Mouse (Mus musculus): ENCODE results near the gene Gpr34. TPM values are rescaled to one million over a fixed set of nuclear protein-coding genes. Genes with fewer than 3 reads are reported as not detected.

Gpr34 gene
- 0.26 and 0.50 TPM in 2 replicates for polyA plus RNA-seq (2015; fragmentation: Nextera tagmentation; extraction: Ambion mirVana)

DNA sequence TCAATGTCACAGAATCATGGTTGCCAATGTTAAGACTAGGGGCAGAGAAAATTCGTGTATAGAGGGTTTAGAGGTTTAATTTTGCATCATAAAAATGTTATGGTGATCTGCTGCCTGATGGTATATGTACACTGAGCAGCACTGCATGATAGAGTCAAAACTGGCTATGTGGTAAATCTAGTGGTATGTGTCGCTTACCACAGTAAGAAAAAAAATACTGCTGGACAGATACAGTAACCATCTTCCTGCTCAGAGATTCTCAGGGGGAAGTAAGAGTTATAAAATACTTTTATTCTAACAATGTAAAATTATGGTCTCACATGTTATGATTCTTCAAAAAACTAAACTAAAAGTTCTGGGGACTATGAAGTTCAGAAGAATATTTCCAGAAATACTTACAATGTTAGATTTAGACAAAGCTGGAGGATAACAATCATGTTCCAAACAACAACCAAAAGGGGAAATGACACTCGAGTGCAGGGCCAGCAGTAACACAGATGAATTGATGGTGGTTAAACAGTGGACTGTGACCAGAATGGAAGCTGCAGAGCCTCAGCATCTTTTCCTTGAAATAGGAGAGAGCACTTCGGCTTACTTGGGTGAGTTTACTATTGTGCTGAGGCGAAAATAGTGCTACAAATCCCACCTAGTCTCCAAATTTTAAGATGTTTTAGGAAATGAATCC lies at the start of gene Gpr34:
TSS of gene Gpr34 (plus strand) at position 491 of the 685 bp plus-strand sequence.
- no peak for ATAC-seq (ENCODE audit: insufficient read depth)

DNA sequence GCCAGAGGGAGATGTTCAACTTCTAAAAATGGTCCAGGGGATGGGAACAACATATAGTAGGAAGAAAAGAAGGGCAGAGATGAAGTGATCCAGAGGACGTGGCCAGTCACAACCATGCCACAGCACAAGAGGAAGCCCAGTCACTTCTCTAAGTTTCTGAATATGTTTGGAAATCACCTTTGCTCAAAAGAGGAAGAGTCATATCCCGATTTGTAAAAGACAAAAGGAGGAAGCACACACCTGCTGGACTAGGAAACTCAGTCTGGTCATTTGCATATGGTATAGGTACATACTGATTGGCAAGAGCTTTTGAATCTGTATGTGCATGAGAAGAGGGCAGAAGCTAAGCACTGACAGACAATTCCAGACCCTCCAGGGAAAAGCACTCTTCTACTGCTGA lies 32.5 kb upstream of the Gpr34 start:
- no peaks in the 10 kb centered on the region for H3K4me1 ChIP-seq (replicated peaks)
- H3K9ac ChIP-seq, result no peak overlapping the region
- no peak overlapping the region for H3K4me3 ChIP-seq (replicated peaks)
- no peak overlapping the region for H3K27ac ChIP-seq (replicated peaks)
- 29% methylated on average over 2 of the region's 2 CpGs for WGBS (ENCODE audit: insufficient replicate concordance)
- H3K9me3 ChIP-seq (replicated peaks), result no peaks in the 10 kb centered on the region
- no peak for ATAC-seq (ENCODE audit: insufficient read depth)
- H3K4me2 ChIP-seq, result no peak overlapping the region
- no peaks in the 10 kb centered on the region for H3K36me3 ChIP-seq (replicated peaks)
- no peaks in the 10 kb centered on the region for H3K27me3 ChIP-seq

More for the DNA sequence above, at the start of gene Gpr34:
- WGBS (ENCODE audit: insufficient replicate concordance), result 26% methylated on average over 5 of the region's 5 CpGs
- Histone ChIP-seq H3K4me3 (replicated peaks) (no peak within 1 kb of the TSS), H3K4me2 (no peak within 1 kb of the TSS), H3K9me3 (replicated peaks) (no peaks in the 10 kb centered on the region), H3K36me3 (replicated peaks) (no peaks in the 10 kb centered on the region), H3K27me3 (no peaks in the 10 kb centered on the region), H3K4me1 (replicated peaks) (no peaks in the 10 kb centered on the region), H3K9ac (no peak within 1 kb of the TSS), H3K27ac (replicated peaks) (no peak within 1 kb of the TSS)

DNA sequence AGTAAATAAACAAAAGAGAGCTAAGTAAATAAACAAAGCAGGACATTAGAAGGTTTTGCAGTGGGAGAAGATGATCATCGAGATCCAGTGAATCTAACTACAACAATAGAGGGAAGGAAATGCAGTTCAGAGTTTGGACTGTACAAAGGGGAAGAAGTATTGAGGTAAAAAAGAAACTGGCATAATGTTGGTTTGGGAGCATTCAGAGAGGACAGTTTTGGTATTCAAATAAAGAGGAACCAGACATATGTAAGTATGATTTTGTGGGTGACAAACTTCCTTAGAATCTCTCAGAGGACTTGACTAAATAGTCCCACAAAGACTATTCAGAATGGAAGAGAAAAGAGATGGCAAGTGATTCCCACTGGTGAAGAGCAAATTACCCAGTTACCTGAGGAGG lies 31.9 kb upstream of the Gpr34 start:
- WGBS (ENCODE audit: insufficient replicate concordance), result 21% methylated on average over 1 of the region's 1 CpGs
- Histone ChIP-seq H3K4me1 (replicated peaks) (no peaks in the 10 kb centered on the region), H3K4me3 (replicated peaks) (no peak overlapping the region), H3K9me3 (replicated peaks) (no peaks in the 10 kb centered on the region), H3K9ac (no peak overlapping the region), H3K4me2 (no peak overlapping the region), H3K27me3 (no peaks in the 10 kb centered on the region), H3K27ac (replicated peaks) (no peak overlapping the region), H3K36me3 (replicated peaks) (no peaks in the 10 kb centered on the region)
- ATAC-seq (ENCODE audit: insufficient read depth), result no peak

DNA sequence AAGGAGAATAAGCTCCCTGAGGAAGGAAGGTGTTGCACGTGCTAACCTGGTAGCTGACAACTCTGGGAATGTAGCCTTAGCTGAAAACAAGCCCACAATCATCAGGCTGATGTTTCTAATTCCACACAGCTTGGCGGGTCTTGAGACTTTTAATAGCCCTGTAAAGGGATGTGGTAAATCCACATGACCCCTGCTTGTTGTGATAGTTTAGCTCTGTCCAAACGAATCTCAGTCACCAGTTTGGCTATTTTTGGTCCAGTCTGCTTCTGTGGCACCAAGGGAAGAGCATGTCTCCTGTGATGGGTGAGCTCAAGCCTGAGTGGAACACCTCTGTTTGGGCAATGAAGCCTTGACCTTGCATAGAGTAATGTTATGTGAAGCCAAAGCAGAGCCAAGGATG lies 25.1 kb upstream of the Gpr34 start:
- 35% methylated on average over 3 of the region's 3 CpGs for WGBS (ENCODE audit: insufficient replicate concordance)
- H3K4me3 ChIP-seq (replicated peaks), result no peak overlapping the region

DNA sequence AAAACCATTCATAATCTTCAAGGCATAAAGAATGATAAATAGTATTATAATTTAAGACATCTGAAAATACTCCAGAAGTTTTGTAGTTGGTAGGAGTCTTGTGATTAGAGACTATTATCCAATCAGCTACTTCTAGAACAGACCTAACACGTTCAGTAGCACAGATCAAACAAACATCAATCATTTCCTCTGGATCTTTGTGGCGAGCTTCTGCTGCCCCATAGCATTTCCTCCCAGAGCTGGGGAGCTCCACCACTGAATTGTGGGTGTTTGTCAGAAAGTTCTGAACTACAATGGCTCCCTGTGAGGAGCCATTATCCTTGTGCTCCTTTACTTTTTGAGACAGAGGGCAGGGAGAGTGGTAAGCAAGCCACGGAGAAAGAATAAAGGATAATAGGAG lies 24.1 kb upstream of the Gpr34 start:
- no peak for ATAC-seq (ENCODE audit: insufficient read depth)
- Histone ChIP-seq H3K9ac (no peak overlapping the region), H3K27me3 (no peaks in the 10 kb centered on the region), H3K4me1 (replicated peaks) (no peaks in the 10 kb centered on the region), H3K4me2 (no peak overlapping the region), H3K4me3 (replicated peaks) (no peak overlapping the region), H3K9me3 (replicated peaks) (no peaks in the 10 kb centered on the region), H3K36me3 (replicated peaks) (no peaks in the 10 kb centered on the region), H3K27ac (replicated peaks) (no peak overlapping the region)
- WGBS (ENCODE audit: insufficient replicate concordance), result 28% methylated on average over 3 of the region's 3 CpGs

More for the DNA sequence above, 25.1 kb upstream of the Gpr34 start:
- Histone ChIP-seq H3K36me3 (replicated peaks) (no peaks in the 10 kb centered on the region), H3K27ac (replicated peaks) (no peak overlapping the region), H3K27me3 (no peaks in the 10 kb centered on the region), H3K9me3 (replicated peaks) (no peaks in the 10 kb centered on the region), H3K4me1 (replicated peaks) (no peaks in the 10 kb centered on the region), H3K9ac (no peak overlapping the region), H3K4me2 (no peak overlapping the region)
- no peak for ATAC-seq (ENCODE audit: insufficient read depth)

DNA sequence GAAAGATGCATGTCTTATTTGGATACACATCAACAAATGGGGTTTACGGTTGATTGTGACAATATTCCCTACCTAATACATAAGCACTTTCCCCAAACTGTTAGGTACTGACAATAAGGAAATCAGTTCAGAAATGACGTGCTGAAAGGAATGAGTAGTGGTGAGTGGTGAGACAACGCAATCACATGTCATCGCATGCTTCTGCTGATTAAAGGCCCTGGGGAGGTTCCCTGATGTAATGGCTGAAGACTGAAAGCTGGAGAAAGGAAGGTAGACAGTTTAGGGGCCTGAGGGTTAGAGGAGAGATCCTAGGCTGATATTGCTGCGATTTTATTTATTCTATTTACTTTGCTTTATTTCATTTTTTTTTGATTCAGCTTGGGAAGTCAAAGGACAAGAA lies 20.8 kb upstream of the Gpr34 start:
- no peak for ATAC-seq (ENCODE audit: insufficient read depth)
- Histone ChIP-seq H3K27me3 (no peaks in the 10 kb centered on the region), H3K4me2 (no peak overlapping the region), H3K27ac (replicated peaks) (no peak overlapping the region), H3K4me1 (replicated peaks) (no peaks in the 10 kb centered on the region), H3K9me3 (replicated peaks) (no peaks in the 10 kb centered on the region), H3K4me3 (replicated peaks) (no peak overlapping the region), H3K9ac (no peak overlapping the region), H3K36me3 (replicated peaks) (no peaks in the 10 kb centered on the region)
- 64% methylated on average over 5 of the region's 5 CpGs for WGBS (ENCODE audit: insufficient replicate concordance)

DNA sequence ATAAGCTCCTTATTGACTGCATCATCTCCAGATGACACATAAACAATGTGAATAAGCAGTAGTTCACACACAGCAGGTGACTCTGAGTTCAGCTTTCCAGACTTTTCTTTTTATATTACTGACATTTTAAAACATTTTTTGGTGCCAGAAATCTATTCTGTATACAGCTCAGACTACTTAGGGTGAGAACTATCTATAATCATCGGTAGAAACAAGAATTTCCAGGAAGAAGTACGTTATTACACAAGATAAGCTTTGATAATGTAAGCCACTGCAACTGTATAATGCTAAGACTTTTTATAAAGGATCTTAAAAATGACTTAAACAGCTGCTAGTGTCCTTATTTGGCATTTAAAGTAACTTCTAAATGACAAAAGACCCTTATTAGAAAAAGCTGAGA lies 19.8 kb upstream of the Gpr34 start:
- H3K36me3 ChIP-seq (replicated peaks), result no peaks in the 10 kb centered on the region
- H3K27ac ChIP-seq (replicated peaks), result no peak overlapping the region
- no peak overlapping the region for H3K4me2 ChIP-seq
- no peaks in the 10 kb centered on the region for H3K9me3 ChIP-seq (replicated peaks)
- ATAC-seq (ENCODE audit: insufficient read depth), result no peak
- no peak overlapping the region for H3K9ac ChIP-seq
- H3K4me3 ChIP-seq (replicated peaks), result no peak overlapping the region
- no peaks in the 10 kb centered on the region for H3K27me3 ChIP-seq
- no peaks in the 10 kb centered on the region for H3K4me1 ChIP-seq (replicated peaks)
- WGBS (ENCODE audit: insufficient replicate concordance), result 32% methylated on average over 2 of the region's 2 CpGs

DNA sequence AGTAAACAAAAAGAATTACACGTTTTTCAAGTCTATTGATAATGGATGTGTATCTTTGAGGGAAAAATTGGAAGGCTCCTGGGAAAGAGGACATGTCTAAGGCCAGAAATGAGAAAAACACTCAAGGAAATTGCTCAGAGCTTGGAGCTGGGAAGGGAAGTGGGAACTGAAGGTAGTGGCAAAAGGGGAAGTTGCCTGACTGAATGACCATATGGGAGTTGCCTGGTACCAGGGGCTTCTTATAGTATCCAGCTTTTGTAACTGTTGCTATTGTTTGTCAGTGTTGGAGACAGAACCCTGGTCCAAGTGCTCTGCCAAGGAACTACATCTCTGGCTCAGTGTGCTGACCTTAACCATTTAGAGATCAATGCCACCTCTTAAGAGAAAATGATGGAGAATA lies 15.2 kb upstream of the Gpr34 start:
- no peak overlapping the region for H3K4me3 ChIP-seq (replicated peaks)
- ATAC-seq (ENCODE audit: insufficient read depth), result no peak
- no peaks in the 10 kb centered on the region for H3K27me3 ChIP-seq
- WGBS (ENCODE audit: insufficient replicate concordance), result 33% methylated on average over 1 of the region's 1 CpGs
- no peak overlapping the region for H3K4me2 ChIP-seq
- no peak overlapping the region for H3K27ac ChIP-seq (replicated peaks)
- H3K4me1 ChIP-seq (replicated peaks), result no peaks in the 10 kb centered on the region
- no peak overlapping the region for H3K9ac ChIP-seq
- no peaks in the 10 kb centered on the region for H3K9me3 ChIP-seq (replicated peaks)
- no peaks in the 10 kb centered on the region for H3K36me3 ChIP-seq (replicated peaks)

DNA sequence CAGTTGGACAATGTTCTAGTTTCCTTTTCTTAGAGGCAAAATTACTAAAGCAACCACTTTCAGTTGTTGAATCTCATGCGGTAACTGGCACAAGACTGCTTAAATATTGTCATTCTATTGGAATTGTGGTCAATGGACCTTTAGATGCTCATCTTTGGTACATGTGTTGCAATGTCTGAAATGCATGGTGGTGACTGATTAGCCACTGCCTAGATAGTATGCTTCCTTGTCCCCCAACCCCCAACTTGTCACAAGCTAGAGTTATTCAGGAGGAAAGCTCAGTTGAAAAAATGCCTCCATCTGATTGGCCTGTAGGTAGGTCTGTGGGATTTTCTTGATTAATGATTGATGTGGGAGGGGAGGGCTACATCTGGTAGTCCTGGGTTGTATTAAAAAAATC lies 14.6 kb upstream of the Gpr34 start:
- no peaks in the 10 kb centered on the region for H3K9me3 ChIP-seq (replicated peaks)
- H3K9ac ChIP-seq, result no peak overlapping the region
- ATAC-seq (ENCODE audit: insufficient read depth), result no peak
- H3K27ac ChIP-seq (replicated peaks), result no peak overlapping the region
- no peaks in the 10 kb centered on the region for H3K36me3 ChIP-seq (replicated peaks)
- no peaks in the 10 kb centered on the region for H3K4me1 ChIP-seq (replicated peaks)
- WGBS (ENCODE audit: insufficient replicate concordance), result 61% methylated on average over 1 of the region's 1 CpGs
- no peak overlapping the region for H3K4me3 ChIP-seq (replicated peaks)
- H3K4me2 ChIP-seq, result no peak overlapping the region
- H3K27me3 ChIP-seq, result no peaks in the 10 kb centered on the region

DNA sequence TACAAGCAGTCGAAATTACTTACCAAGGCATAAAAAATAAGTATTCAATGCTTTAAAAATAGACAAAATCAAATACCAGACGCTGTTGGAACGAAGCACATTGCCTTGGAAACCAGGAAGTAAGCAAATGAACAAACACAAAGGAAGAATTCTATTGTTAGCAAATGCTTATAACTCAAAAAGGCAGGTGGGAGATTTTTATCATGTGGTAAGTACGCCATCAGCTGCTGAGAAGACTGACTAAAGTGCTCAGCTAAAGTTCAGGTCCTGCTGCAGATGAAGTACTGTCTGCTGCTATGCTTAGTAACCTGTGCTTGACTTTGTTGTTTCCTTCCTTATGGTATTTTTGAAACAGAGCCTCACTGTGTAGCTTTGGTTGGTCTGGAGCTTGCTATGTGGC lies 13.4 kb upstream of the Gpr34 start:
- Histone ChIP-seq H3K27ac (replicated peaks) (no peak overlapping the region), H3K4me2 (no peak overlapping the region), H3K9ac (no peak overlapping the region), H3K36me3 (replicated peaks) (no peaks in the 10 kb centered on the region), H3K4me1 (replicated peaks) (no peaks in the 10 kb centered on the region), H3K27me3 (no peaks in the 10 kb centered on the region), H3K4me3 (replicated peaks) (no peak overlapping the region), H3K9me3 (replicated peaks) (no peaks in the 10 kb centered on the region)
- 47% methylated on average over 4 of the region's 4 CpGs for WGBS (ENCODE audit: insufficient replicate concordance)
- ATAC-seq (ENCODE audit: insufficient read depth), result no peak

DNA sequence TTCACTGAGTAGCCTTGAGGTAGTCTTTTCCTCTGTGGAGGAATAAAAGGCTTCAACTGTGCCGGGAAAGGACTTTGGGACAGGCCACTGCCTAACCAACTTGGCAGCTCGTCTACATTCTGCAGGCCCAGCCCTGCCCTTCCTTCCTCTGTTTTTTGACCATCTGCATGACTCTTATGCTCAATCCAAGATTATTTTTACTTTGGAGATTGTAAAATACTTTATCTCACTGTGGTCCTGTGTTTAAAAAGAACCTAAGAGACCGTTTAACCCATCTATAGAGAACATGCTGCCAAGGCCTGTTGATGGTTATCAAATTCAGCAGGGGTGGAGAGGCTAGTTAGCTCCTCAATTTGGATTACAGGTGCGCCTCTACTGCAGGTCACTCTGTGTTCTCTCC lies 10.4 kb upstream of the Gpr34 start:
- H3K4me2 ChIP-seq, result no peak overlapping the region
- WGBS (ENCODE audit: insufficient replicate concordance), result 54% methylated on average over 4 of the region's 4 CpGs
- no peak overlapping the region for H3K4me3 ChIP-seq (replicated peaks)
- no peak overlapping the region for H3K9ac ChIP-seq
- H3K27me3 ChIP-seq, result no peaks in the 10 kb centered on the region
- no peaks in the 10 kb centered on the region for H3K9me3 ChIP-seq (replicated peaks)
- no peaks in the 10 kb centered on the region for H3K4me1 ChIP-seq (replicated peaks)
- no peaks in the 10 kb centered on the region for H3K36me3 ChIP-seq (replicated peaks)
- ATAC-seq (ENCODE audit: insufficient read depth), result no peak
- H3K27ac ChIP-seq (replicated peaks), result no peak overlapping the region

DNA sequence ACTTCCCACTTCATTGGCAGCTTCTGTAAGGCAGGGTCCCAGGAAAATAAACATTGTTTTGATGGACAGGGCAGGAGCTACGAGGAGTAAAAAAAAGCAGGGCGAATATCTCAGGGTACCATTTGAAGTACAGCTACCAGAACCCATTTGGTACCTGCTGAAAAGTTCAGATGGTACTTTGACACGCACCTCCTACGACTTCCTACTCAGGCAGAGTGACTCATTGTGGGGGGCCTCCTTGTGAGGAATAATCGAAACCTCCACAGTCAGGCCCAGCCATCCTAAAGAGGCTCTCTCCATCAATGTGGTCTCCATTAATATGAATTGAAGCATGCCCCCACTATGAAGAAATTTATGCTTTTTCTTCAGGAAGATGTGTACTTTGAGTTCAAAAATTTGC lies 9.2 kb upstream of the Gpr34 start:
- WGBS (ENCODE audit: insufficient replicate concordance), result 51% methylated on average over 5 of the region's 5 CpGs
- no peak for ATAC-seq (ENCODE audit: insufficient read depth)
- no peaks in the 10 kb centered on the region for H3K36me3 ChIP-seq (replicated peaks)

More for the DNA sequence above, 9.2 kb upstream of the Gpr34 start:
- no peak overlapping the region for H3K9ac ChIP-seq
- no peak overlapping the region for H3K4me2 ChIP-seq
- no peak overlapping the region for H3K4me3 ChIP-seq (replicated peaks)
- no peaks in the 10 kb centered on the region for H3K27me3 ChIP-seq
- no peak overlapping the region for H3K27ac ChIP-seq (replicated peaks)
- no peaks in the 10 kb centered on the region for H3K9me3 ChIP-seq (replicated peaks)
- H3K4me1 ChIP-seq (replicated peaks), result no peaks in the 10 kb centered on the region
